Mouse (Mus musculus): ENCODE results near the gene Irf2bpl. TPM values are rescaled to one million over a fixed set of nuclear protein-coding genes. Genes with fewer than 3 reads are reported as not detected.
A peak's percentile ranks its signal among the peaks of the same experiment; 100 is the strongest.

The Irf2bpl gene
- polyA plus RNA-seq, 1 experiment from 2014 or later: 22.6 TPM

DNA sequence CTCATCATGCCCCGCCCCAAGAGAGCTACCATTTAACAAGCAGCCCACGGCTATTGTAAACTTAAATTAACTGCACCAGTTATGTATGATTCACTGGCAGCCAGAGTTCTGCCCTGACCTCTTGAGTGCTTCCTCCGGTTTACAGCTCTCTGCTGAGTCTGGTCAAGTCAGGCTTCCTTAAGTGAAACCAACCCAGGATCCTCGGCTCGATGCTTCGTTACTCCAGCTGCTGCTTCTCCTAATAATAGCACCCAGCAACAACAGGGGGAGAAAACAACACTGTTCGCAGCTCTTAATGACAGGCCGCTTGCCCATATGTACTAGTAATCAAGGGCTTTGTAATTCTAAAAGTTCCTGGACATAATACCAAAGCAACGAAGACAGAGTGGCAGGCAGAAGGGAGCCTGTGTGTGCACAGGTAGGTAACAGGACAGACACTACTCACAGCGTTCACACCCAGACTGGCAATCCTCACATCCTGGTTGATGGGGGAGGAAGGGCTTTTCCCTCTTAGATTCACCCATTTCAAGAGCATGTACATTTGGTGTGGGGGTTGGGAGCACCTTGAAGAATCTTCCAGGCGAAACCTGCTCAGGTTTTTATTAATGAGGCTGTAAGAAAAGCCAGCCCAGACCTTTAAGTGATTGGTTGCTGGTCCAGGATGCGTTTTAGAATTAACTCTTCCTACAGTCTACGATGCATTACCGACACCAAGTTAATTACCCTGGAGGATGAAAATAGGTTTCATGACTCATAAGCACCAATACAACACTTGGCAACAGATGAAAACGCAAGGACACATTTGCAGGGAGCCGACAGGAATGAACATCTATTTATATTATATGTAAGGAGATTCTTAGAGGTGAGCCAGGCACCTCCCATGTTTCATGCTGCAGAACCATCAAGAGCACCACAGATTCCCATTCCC is 5.9 kb downstream of the Irf2bpl start:
- Histone ChIP-seq H3K27me3 (ENCODE audit: poor library complexity, severe bottlenecking) (peaks cover 22% of the 10 kb centered on the region), H3K9me3 (no peaks in the 10 kb centered on the region), H3K36me3 (replicated peaks) (peaks cover 18% of the 10 kb centered on the region), H3K4me1 (peaks cover 59% of the 10 kb centered on the region), H3K27ac (no peak overlapping the region), H3K4me3 (no peak overlapping the region)
- no peak for DNase-seq (ENCODE audit: extremely low spot score, low spot score)
- 81% methylated on average over 16 of the region's 16 CpGs for WGBS

DNA sequence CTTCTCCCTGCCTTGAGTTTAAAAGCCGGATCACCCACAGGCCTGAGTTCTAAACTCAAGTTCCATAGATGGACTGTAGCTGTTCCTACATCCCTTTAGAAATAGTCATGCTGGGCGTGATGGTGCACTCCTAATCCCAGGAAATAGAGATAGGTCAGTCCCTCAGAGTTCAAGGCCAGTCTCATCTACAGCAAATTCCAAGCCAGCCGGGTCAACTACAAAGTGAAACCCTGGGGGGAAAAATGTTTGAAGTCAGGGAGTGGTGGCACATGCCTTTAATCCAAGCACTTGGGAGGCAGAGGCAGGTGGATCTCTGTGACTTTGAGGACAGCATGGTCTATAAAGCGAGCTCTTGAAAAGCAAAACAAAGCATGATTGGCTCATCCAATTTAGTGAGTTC is 7.6 kb downstream of the Irf2bpl start:
- peaks cover 12% of the 10 kb centered on the region for H3K36me3 ChIP-seq (replicated peaks)
- H3K9me3 ChIP-seq: no peaks in the 10 kb centered on the region
- H3K27ac ChIP-seq: no peak overlapping the region
- peaks cover 48% of the 10 kb centered on the region for H3K4me1 ChIP-seq
- H3K4me3 ChIP-seq: no peak overlapping the region
- no peak for DNase-seq (ENCODE audit: extremely low spot score, low spot score)
- WGBS: 90% methylated on average over 4 of the region's 4 CpGs
- peaks cover 5% of the 10 kb centered on the region for H3K27me3 ChIP-seq (ENCODE audit: poor library complexity, severe bottlenecking)

DNA sequence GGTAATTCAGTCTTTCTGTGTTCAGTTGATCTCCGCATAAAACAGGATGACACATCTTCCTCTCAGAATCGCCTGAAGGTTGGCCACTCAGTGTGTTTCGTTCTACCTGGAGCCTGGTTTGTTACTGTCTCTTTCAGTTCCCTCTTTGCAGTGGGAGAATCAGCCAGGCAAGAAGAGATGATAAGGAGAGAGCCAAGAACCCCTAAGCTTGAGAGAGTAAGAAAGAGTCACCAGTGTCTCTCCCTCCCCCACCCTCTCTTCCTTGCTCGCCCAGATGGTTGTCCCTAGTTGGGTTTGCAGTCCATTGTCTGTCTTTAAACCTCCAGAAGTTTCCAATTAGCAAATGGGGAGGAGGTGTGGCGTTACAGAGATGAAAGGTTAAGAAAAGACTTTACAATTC is 8.5 kb downstream of the Irf2bpl start:
- no peak overlapping the region for H3K27ac ChIP-seq
- H3K36me3 ChIP-seq (replicated peaks): peaks cover 7% of the 10 kb centered on the region
- 74% methylated on average over 5 of the region's 5 CpGs for WGBS
- H3K27me3 ChIP-seq (ENCODE audit: poor library complexity, severe bottlenecking): no peaks in the 10 kb centered on the region
- no peak overlapping the region for H3K4me3 ChIP-seq
- no peak for DNase-seq (ENCODE audit: extremely low spot score, low spot score)
- no peaks in the 10 kb centered on the region; the same call in 1 of the 2 replicates for H3K9me3 ChIP-seq
- H3K4me1 ChIP-seq: peaks cover 45% of the 10 kb centered on the region

DNA sequence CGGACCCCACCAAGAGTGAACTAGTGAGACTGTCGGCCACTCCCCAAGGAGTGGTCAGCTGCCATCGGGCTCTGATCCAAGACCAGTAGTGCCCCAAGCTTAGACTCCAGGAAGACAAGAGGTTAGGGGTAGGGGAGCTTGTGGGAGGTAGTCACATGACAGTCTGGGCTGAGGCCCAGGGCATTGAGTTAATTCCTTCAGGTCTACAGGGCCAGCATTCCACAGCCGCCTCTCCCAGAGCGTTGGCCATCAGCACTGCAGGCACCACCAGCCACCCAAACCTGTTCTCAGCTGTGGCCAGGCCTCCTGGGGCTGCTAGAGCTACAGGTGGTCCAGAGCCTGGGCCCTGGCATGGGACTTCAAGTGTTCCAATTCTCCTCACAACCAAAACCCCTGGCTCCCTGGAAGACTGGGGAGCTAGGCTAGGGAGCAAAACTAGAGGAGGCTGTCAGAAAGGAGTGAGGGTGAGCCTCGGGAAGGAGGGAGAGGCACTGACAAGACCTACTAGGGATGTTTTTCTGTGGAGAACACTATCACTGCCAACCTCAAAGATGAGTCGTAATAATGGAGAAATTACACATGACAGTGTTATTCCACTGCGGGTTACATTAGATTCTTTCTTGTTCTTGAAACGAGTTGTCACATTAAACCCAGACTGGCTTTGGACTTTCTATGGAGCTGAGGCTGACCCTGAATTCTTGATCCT is 12.1 kb downstream of the Irf2bpl start:
- peak overlapping the region; percentile 54 for H3K27ac ChIP-seq
- 66% methylated on average over 9 of the region's 9 CpGs for WGBS
- H3K4me1 ChIP-seq: peaks cover 19% of the 10 kb centered on the region
- no peaks in the 10 kb centered on the region; the same call in 1 of the 2 replicates for H3K9me3 ChIP-seq
- no peaks in the 10 kb centered on the region for H3K27me3 ChIP-seq (ENCODE audit: poor library complexity, severe bottlenecking)
- DNase-seq (ENCODE audit: extremely low spot score, low spot score): peak; percentile 14
- no peak overlapping the region for H3K4me3 ChIP-seq
- H3K36me3 ChIP-seq (replicated peaks): no peaks in the 10 kb centered on the region

DNA sequence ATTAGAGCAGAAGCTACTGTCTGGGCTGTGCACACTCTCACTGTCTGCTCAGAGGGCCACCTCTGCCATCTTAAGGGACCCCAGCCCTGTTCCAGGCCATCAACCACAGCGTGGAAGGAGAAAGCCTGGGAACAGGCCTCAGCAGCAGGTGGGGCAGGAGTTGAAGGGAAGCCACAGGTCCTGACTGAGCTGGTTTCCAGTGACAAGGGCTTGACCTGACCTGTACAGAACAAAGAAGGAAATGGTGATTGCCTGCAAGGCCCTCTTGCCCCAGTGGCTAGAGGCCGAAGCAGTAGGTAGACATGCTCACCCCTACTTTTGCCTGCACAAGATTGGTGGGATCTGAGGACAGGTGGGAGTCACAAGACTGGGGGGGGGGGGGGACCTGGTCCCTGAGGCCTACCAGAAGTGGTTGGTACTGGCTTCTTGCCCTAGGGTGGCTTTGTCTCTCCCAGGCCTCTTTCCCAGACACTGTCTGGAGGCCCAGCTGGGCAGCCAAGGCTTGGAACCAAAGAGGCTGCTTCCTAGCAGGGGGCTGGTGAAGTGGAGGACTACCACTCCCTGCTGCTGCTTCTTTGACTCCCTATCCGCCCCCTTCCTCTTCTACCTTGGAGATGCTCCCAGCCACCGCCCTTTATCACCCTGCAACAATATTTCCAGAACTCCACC is 12.8 kb downstream of the Irf2bpl start:
- Histone ChIP-seq H3K27me3 (ENCODE audit: poor library complexity, severe bottlenecking) (no peaks in the 10 kb centered on the region), H3K4me3 (no peak overlapping the region), H3K9me3 (no peaks in the 10 kb centered on the region; the same call in 1 of the 2 replicates), H3K36me3 (replicated peaks) (no peaks in the 10 kb centered on the region), H3K27ac (peak overlapping the region; percentile 54), H3K4me1 (peaks cover 24% of the 10 kb centered on the region)
- DNase-seq (ENCODE audit: extremely low spot score, low spot score): no peak
- WGBS: 82% methylated on average over 4 of the region's 4 CpGs

DNA sequence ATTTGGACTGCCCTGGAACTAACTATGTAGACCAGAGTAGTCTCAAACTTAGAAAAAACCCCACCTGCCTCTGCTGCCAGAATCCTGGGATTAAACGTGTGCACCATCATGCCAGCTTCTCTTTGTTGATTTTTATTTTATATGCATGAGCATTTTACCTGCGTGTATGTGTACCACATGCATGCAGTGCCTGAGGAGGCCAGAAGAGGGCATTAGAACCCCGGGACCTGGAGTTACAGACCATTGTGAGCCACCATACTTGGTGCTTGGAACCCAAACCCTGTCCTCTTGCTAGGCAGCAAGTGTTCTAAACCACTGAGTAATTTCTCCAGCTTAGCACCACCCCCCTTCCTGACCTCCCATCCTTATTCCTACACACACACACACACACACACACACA is 13.6 kb downstream of the Irf2bpl start:
- Histone ChIP-seq H3K36me3 (replicated peaks) (no peaks in the 10 kb centered on the region), H3K4me1 (peaks cover 19% of the 10 kb centered on the region), H3K27ac (no peak overlapping the region), H3K4me3 (no peak overlapping the region), H3K27me3 (ENCODE audit: poor library complexity, severe bottlenecking) (no peaks in the 10 kb centered on the region), H3K9me3 (no peaks in the 10 kb centered on the region; the same call in 1 of the 2 replicates)
- 91% methylated on average over 3 of the region's 3 CpGs for WGBS
- no peak for DNase-seq (ENCODE audit: extremely low spot score, low spot score)

DNA sequence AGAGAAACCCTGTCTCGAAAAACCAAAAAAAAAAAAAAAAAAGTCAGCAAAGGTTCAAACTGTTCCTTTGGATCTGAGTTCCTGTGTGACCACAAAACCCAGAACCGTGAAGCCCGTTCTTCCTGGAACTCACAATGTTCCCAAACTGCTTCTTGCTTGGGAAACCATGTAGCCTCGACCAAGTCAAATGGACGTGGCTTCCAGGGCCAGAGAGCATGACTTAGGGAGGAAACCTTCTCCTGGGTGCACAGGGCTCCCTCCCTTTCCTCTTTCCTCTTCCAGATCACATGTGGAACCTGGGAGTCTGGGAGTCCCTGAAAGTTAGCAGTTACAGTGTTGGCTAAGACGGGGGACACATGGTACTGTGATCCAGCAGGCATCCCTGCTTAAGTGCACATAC is 14.8 kb downstream of the Irf2bpl start:
- Histone ChIP-seq H3K9me3 (no peaks in the 10 kb centered on the region; the same call in 1 of the 2 replicates), H3K36me3 (replicated peaks) (no peaks in the 10 kb centered on the region), H3K4me1 (peaks cover 19% of the 10 kb centered on the region), H3K27me3 (ENCODE audit: poor library complexity, severe bottlenecking) (no peaks in the 10 kb centered on the region), H3K4me3 (no peak overlapping the region), H3K27ac (no peak overlapping the region)
- DNase-seq (ENCODE audit: extremely low spot score, low spot score): no peak
- 93% methylated on average over 6 of the region's 6 CpGs for WGBS

- H3K27me3 ChIP-seq (ENCODE audit: poor library complexity, severe bottlenecking): no peaks in the 10 kb centered on the region
- no peak for DNase-seq (ENCODE audit: extremely low spot score, low spot score)
- peak overlapping the region; percentile 71 for H3K27ac ChIP-seq
- H3K36me3 ChIP-seq (replicated peaks): no peaks in the 10 kb centered on the region
- peaks cover 5% of the 10 kb centered on the region; the same call in 1 of the 2 replicates for H3K9me3 ChIP-seq
- 52% methylated on average over 14 of the region's 14 CpGs for WGBS
- H3K4me1 ChIP-seq: peaks cover 18% of the 10 kb centered on the region
- no peak overlapping the region for H3K4me3 ChIP-seq
These were observed 17.1 kb downstream of the Irf2bpl start for GRCm38 (mm10) chr12:86867271-86868223.

DNA sequence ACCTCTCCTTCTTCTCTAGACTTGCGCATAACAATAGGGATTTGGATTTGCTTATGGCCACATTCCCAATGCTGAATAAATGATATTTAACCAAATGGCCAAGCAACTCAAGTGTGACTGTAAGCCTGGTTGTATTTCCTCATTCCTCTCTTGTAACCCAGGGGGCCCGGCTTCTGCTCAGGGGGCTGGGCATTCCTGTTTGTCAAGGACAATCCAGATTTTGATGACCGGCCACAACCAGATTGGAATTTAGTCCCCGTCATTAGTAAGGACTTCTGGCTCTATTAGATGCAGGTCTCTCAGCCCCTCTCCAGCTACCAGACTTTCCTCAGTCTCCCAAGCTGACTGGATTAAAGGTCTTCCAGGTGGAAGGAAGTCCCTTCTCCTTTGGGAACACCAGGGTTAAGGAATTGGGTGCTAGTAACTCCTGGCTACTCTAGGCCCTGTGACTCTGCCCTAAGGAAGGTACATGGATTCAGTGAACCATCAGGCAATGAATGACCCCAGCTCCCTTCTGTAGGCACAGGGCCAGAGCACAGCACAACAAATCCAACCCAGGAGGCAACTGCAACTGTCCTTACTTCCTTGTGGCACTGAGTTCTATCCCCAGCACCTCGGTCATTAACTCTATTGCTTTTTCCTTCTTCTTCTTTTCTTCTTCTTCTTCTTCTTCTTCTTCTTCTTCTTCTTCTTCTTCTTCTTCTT is 20.1 kb downstream of the Irf2bpl start:
- Histone ChIP-seq H3K27me3 (ENCODE audit: poor library complexity, severe bottlenecking) (no peaks in the 10 kb centered on the region), H3K9me3 (peaks cover 5% of the 10 kb centered on the region; the same call in 1 of the 2 replicates), H3K4me3 (no peak overlapping the region), H3K4me1 (peaks cover 25% of the 10 kb centered on the region), H3K36me3 (replicated peaks) (no peaks in the 10 kb centered on the region), H3K27ac (no peak overlapping the region)
- WGBS: 88% methylated on average over 5 of the region's 5 CpGs
- DNase-seq (ENCODE audit: extremely low spot score, low spot score): no peak

DNA sequence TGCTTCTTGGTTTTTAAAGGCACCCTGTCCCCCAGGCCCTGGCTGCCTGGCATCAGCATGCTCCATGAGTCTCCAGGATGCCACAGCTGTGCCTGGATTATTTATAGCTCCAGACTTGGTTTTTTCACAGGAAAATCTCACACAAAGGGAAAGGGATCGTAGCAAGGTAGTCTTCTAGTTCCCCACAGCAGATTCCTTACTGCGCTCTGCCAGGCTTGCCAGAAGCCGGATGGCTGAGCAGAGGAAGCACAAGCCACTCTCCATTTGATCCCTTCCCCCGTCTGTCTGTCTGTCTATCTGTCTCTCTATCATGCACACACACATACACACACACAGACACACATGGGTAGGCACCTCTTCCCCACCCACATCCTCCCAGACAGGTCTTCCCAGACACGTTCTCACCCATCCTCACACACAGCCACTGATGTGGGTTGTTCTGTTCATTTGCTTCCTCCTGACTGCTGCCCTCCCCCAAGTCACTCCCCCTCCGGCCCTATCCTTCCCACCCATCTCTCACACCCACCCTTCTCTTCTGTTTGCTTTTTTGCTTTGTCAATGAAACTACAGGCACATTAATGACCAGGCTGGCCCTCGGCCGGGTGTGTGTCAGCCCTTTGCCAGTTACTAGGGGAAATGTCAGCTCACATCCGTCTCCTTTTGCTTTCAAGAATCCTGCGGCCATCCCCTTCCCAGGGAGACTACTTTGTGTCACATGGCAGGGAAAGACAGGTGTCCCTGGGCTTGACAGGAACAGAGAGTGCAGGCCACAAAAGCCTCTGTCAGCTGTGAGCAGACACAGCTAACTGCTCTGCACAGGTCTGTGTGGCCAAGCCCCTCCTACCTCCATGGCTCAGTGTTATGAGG is 24.4 kb downstream of the Irf2bpl start:
- H3K9me3 ChIP-seq: peaks cover 5% of the 10 kb centered on the region; the same call in 1 of the 2 replicates
- 68% methylated on average over 10 of the region's 10 CpGs for WGBS
- no peak overlapping the region for H3K4me3 ChIP-seq
- peak overlapping the region; percentile 62; the same call in 1 of the 2 replicates for H3K27ac ChIP-seq
- H3K36me3 ChIP-seq (replicated peaks): no peaks in the 10 kb centered on the region
- DNase-seq (ENCODE audit: extremely low spot score, low spot score): no peak
- no peaks in the 10 kb centered on the region for H3K27me3 ChIP-seq (ENCODE audit: poor library complexity, severe bottlenecking)
- H3K4me1 ChIP-seq: peaks cover 30% of the 10 kb centered on the region

Measured in forebrain, embryonic 10.5 days (tissue).